21 mouse cellular contexts compared by ENCODE assay signal in the genomic region with DNA sequence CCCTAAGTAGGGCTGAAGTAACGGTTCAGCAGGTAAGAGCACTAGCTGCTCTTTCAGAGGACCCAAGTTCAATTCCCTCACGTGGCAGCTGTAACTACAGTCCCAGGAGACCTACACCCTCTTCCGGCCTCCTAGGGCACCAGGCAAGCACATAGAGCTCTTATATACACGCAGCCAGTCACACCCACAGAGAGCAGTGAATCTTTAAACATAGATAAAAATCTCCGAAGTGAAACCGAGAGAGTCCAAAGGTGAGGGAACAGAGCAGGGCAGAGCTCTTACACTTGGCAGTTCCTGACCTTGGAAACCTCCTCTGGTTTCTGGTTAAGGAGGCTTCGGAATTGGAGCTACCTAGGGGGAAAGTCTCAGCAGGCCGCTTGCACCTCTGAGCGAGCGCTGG. TPM values are rescaled to one million over a fixed set of nuclear protein-coding genes. Genes with fewer than 3 reads are reported as not detected.
DNase-seq lines count a peak whose midpoint lies in the region; ATAC-seq and TF ChIP-seq lines count a peak whose summit lies in the region.
"Had no signal": no experiment of that assay in that cellular context is flagged by ENCODE, and none has a peak within 500 bp of the region (broad histone marks: within the 10 kb centered on the region; RNA-seq: fewer than 3 reads in every experiment).

No protein-coding gene starts in this region.

- peak overlapping the region; percentile 13; the same call in 1 of the 2 replicates for H3K9ac ChIP-seq in liver, adult 2 months (ENCODE audit: low read depth, low read length)
- H3K9ac ChIP-seq in liver, embryonic 12.5 days, result no peak overlapping the region
- H3K9ac ChIP-seq in hindbrain, embryonic 11.5 days (ENCODE audit: low read depth, low read length), result no peak overlapping the region
- H3K9ac ChIP-seq in hindbrain, postnatal 0 days (replicated peaks; ENCODE audit: low read length), result no peak overlapping the region
- H3K9ac ChIP-seq: forebrain, postnatal 0 days; liver, embryonic 14.5 days; midbrain, embryonic 12.5 days had no signal

- no peak for TF ChIP-seq POLR2A in liver, adult 2 months (IDR thresholded peaks at IDR 0.05; ENCODE audit: extremely low read depth, insufficient read depth, low read length)
- no peak for TF ChIP-seq POLR2A in lung, adult 2 months (IDR thresholded peaks at IDR 0.05; ENCODE audit: borderline replicate concordance, extremely low read depth, low read depth, low read length)

- peak; percentile 93 for DNase-seq in liver, adult 2 months (ENCODE audit: extremely low read depth, low read depth, low spot score)
- peak; percentile 70 for DNase-seq in kidney, adult 18-20 months
- DNase-seq in kidney, postnatal 14 days, result peak; percentile 75
- DNase-seq in hindbrain, embryonic 11.5 days (ENCODE audit: low spot score), result no peak
- no peak for DNase-seq in heart, postnatal 25 days (ENCODE audit: low spot score)
- DNase-seq in hindbrain, postnatal 0 days (ENCODE audit: low spot score), result no peak
- no peak for DNase-seq in lung, adult 2 months
- DNase-seq: cerebellum, adult 11 months; cerebellum, postnatal 36 days; forebrain, postnatal 0 days; gastrocnemius, adult 2 months; heart, adult 18-20 months; heart, postnatal 14 days; right cerebral cortex, postnatal 14 days; thymus, adult 2 months had no signal

- no peaks in the 10 kb centered on the region for H3K27me3 ChIP-seq in liver, adult 2 months (ENCODE audit: control insufficient read depth, insufficient read depth, low read length)
- no peaks in the 10 kb centered on the region for H3K27me3 ChIP-seq in liver, embryonic 12.5 days (replicated peaks)
- H3K27me3 ChIP-seq in hindbrain, embryonic 11.5 days (ENCODE audit: control insufficient read depth, insufficient read depth, low read length), result no peaks in the 10 kb centered on the region
- no peaks in the 10 kb centered on the region for H3K27me3 ChIP-seq in hindbrain, postnatal 0 days (ENCODE audit: insufficient read depth, low read length)
- H3K27me3 ChIP-seq: midbrain, embryonic 12.5 days had no signal

- H3K36me3 ChIP-seq in liver, adult 2 months (ENCODE audit: control insufficient read depth, insufficient read depth, low read length), result no peaks in the 10 kb centered on the region
- H3K36me3 ChIP-seq in liver, embryonic 12.5 days, result peaks cover 21% of the 10 kb centered on the region
- peaks cover 5% of the 10 kb centered on the region; the same call in 1 of the 2 replicates for H3K36me3 ChIP-seq in hindbrain, embryonic 11.5 days (ENCODE audit: control insufficient read depth, insufficient read depth, low read length)
- H3K36me3 ChIP-seq in hindbrain, postnatal 0 days (ENCODE audit: insufficient read depth, low read length), result peaks cover 11% of the 10 kb centered on the region

- 38% methylated on average over 10 of the region's 10 CpGs for WGBS in liver, adult 2 months
- 62% methylated on average over 10 of the region's 10 CpGs for WGBS in liver, embryonic 12.5 days (ENCODE audit: insufficient replicate concordance)
- 76% methylated on average over 10 of the region's 10 CpGs for WGBS in hindbrain, embryonic 11.5 days
- WGBS in hindbrain, postnatal 0 days, result 80% methylated on average over 10 of the region's 10 CpGs
- 55% methylated on average over 10 of the region's 10 CpGs for WGBS in lung, adult 2 months

- intact Hi-C loops in heart, postnatal 25 days (cut with DNase I), result no loop called here

- no peak overlapping the region for H3K4me2 ChIP-seq in liver, embryonic 12.5 days
- no peak overlapping the region for H3K4me2 ChIP-seq in hindbrain, embryonic 11.5 days (replicated peaks; ENCODE audit: low read depth, low read length)
- no peak overlapping the region for H3K4me2 ChIP-seq in hindbrain, postnatal 0 days (ENCODE audit: low read depth, low read length)
- H3K4me2 ChIP-seq: midbrain, embryonic 12.5 days had no signal

- no peaks in the 10 kb centered on the region for H3K79me2 ChIP-seq in liver, adult 2 months (ENCODE audit: control insufficient read depth, insufficient read depth, low read length)

- no peaks in the 10 kb centered on the region for H3K9me3 ChIP-seq in liver, embryonic 12.5 days (replicated peaks)
- no peaks in the 10 kb centered on the region for H3K9me3 ChIP-seq in hindbrain, embryonic 11.5 days (ENCODE audit: control insufficient read depth, low read length)
- no peaks in the 10 kb centered on the region for H3K9me3 ChIP-seq in hindbrain, postnatal 0 days (ENCODE audit: low read length)
- H3K9me3 ChIP-seq: midbrain, embryonic 12.5 days had no signal

- TF ChIP-seq CTCF in liver, adult 2 months (IDR thresholded peaks at IDR 0.05; ENCODE audit: low read depth, low read length), result 0 out of 2 replicates have a peak, but pooled peaks have one; percentile 18
- TF ChIP-seq CTCF in hindbrain, postnatal 0 days (IDR thresholded peaks at IDR 0.05; ENCODE audit: low read depth), result no peak
- no peak for TF ChIP-seq CTCF in lung, adult 2 months (IDR thresholded peaks at IDR 0.05; ENCODE audit: insufficient read depth, low read length)

- no peak overlapping the region for H3K4me3 ChIP-seq in liver, adult 2 months (ENCODE audit: insufficient read depth, low read depth, low read length)
- H3K4me3 ChIP-seq in liver, embryonic 12.5 days, result no peak overlapping the region
- H3K4me3 ChIP-seq in hindbrain, embryonic 11.5 days (ENCODE audit: low read depth, low read length), result no peak overlapping the region
- H3K4me3 ChIP-seq in hindbrain, postnatal 0 days (ENCODE audit: low read length), result no peak overlapping the region
- no peak overlapping the region for H3K4me3 ChIP-seq in lung, adult 2 months (replicated peaks; ENCODE audit: extremely low read depth, low read depth, low read length)
- H3K4me3 ChIP-seq: gastrocnemius, adult 2 months; midbrain, embryonic 12.5 days had no signal

- no peak for ATAC-seq in liver, embryonic 12.5 days
- no peak for ATAC-seq in hindbrain, embryonic 11.5 days (ENCODE audit: low FRiP score)
- no peak for ATAC-seq in hindbrain, postnatal 0 days
- ATAC-seq: forebrain, postnatal 0 days had no signal

- peaks cover 13% of the 10 kb centered on the region for H3K4me1 ChIP-seq in liver, adult 2 months (ENCODE audit: control insufficient read depth, insufficient read depth, low read length)
- H3K4me1 ChIP-seq in liver, embryonic 12.5 days, result 0 out of 2 replicates have a peak, but pooled peaks cover 3% of the 10 kb centered on the region
- no peaks in the 10 kb centered on the region for H3K4me1 ChIP-seq in hindbrain, embryonic 11.5 days (replicated peaks; ENCODE audit: control insufficient read depth, insufficient read depth, low read length)
- H3K4me1 ChIP-seq in hindbrain, postnatal 0 days (ENCODE audit: insufficient read depth, low read length), result no peaks in the 10 kb centered on the region
- H3K4me1 ChIP-seq in lung, adult 2 months (ENCODE audit: control insufficient read depth, insufficient read depth, low read length), result no peaks in the 10 kb centered on the region
- H3K4me1 ChIP-seq: midbrain, embryonic 12.5 days had no signal

- peak overlapping the region; percentile 93 for H3K27ac ChIP-seq in liver, adult 2 months (replicated peaks; ENCODE audit: insufficient read depth, low read depth, low read length)
- no peak overlapping the region for H3K27ac ChIP-seq in liver, embryonic 12.5 days
- no peak overlapping the region for H3K27ac ChIP-seq in hindbrain, embryonic 11.5 days (ENCODE audit: low read depth, low read length)
- no peak overlapping the region for H3K27ac ChIP-seq in hindbrain, postnatal 0 days
- H3K27ac ChIP-seq: gastrocnemius, adult 2 months; liver, embryonic 14.5 days; macrophage; midbrain, embryonic 12.5 days had no signal

RNA-seq across cellular contexts. Expression of a gene that starts 15.9 kb away (rescaled TPM):
- 0.27 and 2.3 TPM in 2 replicates for total RNA-seq in liver, adult 2 months (2014; rRNA removed)
- polyA plus RNA-seq in liver, adult 2 months (2012; rRNA removed), result 0.07 TPM in 1 of 2 replicates, not detected in the other
- 0.24 and 0.30 TPM in 2 replicates for polyA plus RNA-seq in liver, embryonic 12.5 days (2016; fragmentation: Nextera tagmentation; extraction: Ambion mirVana)
- 0.43 TPM in 1 of 2 replicates, not detected in the other for polyA plus RNA-seq in hindbrain, embryonic 11.5 days (2014; fragmentation: Nextera tagmentation; extraction: Ambion mirVana)
- total RNA-seq in heart, postnatal 25 days (2021), result not detected
- total RNA-seq in hindbrain, postnatal 0 days (2014; rRNA removed), result 0.21 and 3.1 TPM in 2 replicates
- polyA plus RNA-seq in hindbrain, postnatal 0 days (2015; fragmentation: Nextera tagmentation; extraction: Ambion mirVana), result 0.16 and 0.43 TPM in 2 replicates
- 0.17 and 1.2 TPM in 2 replicates for polyA plus RNA-seq in lung, adult 2 months (2012; rRNA removed)
- total RNA-seq: adrenal gland, adult 18-20 months; gastrocnemius, adult 2 months; heart, adult 18-20 months; heart, postnatal 14 days had no signal
- polyA plus RNA-seq: embryonic facial prominence, embryonic 11.5 days had no signal

Comparison
In these comparisons a context has a peak if more than half of its experiments do, and no peak if none do; other contexts are left out.
1. DNase-seq: peak in liver, adult 2 months (single experiment), kidney, adult 18-20 months (single experiment) and kidney, postnatal 14 days (single experiment); none in hindbrain, embryonic 11.5 days (single experiment), heart, postnatal 25 days (single experiment), hindbrain, postnatal 0 days (single experiment) and lung, adult 2 months (single experiment).